Mouse (Mus musculus): Measurements from ENCODE around the gene Mamdc4. TPM values are rescaled to one million over a fixed set of nuclear protein-coding genes. Genes with fewer than 3 reads are reported as not detected.

Gene Mamdc4
- polyA plus RNA-seq, 1 experiment from 2014 or later, result 4.5 TPM

GRCm38 (mm10) chr2:25598749-25599148 lies 24.1 kb upstream of the Mamdc4 start:
- Histone ChIP-seq H3K27ac (no peak overlapping the region), H3K36me3 (peaks cover 89% of the 10 kb centered on the region), H3K9me3 (no peaks in the 10 kb centered on the region), H3K9ac (no peak overlapping the region), H3K4me1 (no peaks in the 10 kb centered on the region), H3K27me3 (no peaks in the 10 kb centered on the region), H3K4me2 (no peak overlapping the region), H3K4me3 (no peak overlapping the region)
- ATAC-seq (ENCODE audit: borderline replicate concordance, extremely low read depth, low FRiP score, low TSS enrichment), result no peak
- 95% methylated on average over 1 of the region's 1 CpGs for WGBS

DNA sequence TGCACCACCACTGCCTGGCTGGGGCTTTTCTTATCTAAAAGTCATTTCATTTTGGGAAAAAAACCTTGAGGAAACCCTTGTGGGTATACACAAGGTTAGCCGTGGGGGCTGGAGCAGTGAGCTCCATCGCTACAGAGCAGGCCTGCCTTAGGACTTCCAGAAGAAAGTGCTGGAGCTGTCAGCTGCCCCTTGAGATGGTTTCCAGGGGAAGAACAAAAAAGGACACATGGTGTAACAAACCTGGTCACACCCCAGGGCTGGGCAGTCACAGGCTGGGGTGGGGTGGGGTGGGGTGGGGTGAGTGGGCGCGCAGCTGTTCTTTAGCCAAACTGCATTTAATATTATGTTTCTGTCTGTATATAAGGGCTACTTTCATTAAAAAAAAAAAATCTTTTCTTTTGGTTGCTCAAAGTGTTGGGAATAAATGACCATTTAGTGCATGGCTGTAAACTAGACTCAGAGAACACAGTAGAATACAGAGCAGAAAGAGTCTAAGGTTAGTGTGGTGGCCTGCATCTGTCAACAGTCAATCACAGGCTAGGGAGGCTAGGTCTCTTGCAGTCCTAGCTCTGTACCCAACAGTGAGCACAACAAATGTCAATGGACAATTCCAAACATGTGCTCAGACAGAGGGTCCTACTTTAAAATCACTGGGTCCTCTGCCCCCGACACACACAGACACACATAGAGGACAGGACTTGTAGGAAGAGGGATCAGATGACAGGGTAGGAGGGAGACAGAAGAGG lies 22.3 kb upstream of the Mamdc4 start:
- H3K4me2 ChIP-seq, result no peak overlapping the region
- H3K27ac ChIP-seq, result no peak overlapping the region
- H3K4me1 ChIP-seq, result no peaks in the 10 kb centered on the region
- H3K9ac ChIP-seq, result no peak overlapping the region
- H3K4me3 ChIP-seq, result no peak overlapping the region
- peaks cover 94% of the 10 kb centered on the region for H3K36me3 ChIP-seq
- 95% methylated on average over 5 of the region's 5 CpGs for WGBS
- H3K27me3 ChIP-seq, result no peaks in the 10 kb centered on the region
- H3K9me3 ChIP-seq, result no peaks in the 10 kb centered on the region
- no peak for ATAC-seq (ENCODE audit: borderline replicate concordance, extremely low read depth, low FRiP score, low TSS enrichment)

- H3K36me3 ChIP-seq, result peaks cover 83% of the 10 kb centered on the region
- H3K9ac ChIP-seq, result no peak overlapping the region
- no peak for ATAC-seq (ENCODE audit: borderline replicate concordance, extremely low read depth, low FRiP score, low TSS enrichment)
- 87% methylated on average over 2 of the region's 2 CpGs for WGBS
- no peak overlapping the region for H3K4me2 ChIP-seq
- H3K27me3 ChIP-seq, result no peaks in the 10 kb centered on the region
- no peak overlapping the region for H3K27ac ChIP-seq
- H3K9me3 ChIP-seq, result no peaks in the 10 kb centered on the region
- H3K4me1 ChIP-seq, result no peaks in the 10 kb centered on the region
- H3K4me3 ChIP-seq, result no peak overlapping the region
These were observed 17.2 kb upstream of the Mamdc4 start for GRCm38 (mm10) chr2:25591863-25592262.

DNA sequence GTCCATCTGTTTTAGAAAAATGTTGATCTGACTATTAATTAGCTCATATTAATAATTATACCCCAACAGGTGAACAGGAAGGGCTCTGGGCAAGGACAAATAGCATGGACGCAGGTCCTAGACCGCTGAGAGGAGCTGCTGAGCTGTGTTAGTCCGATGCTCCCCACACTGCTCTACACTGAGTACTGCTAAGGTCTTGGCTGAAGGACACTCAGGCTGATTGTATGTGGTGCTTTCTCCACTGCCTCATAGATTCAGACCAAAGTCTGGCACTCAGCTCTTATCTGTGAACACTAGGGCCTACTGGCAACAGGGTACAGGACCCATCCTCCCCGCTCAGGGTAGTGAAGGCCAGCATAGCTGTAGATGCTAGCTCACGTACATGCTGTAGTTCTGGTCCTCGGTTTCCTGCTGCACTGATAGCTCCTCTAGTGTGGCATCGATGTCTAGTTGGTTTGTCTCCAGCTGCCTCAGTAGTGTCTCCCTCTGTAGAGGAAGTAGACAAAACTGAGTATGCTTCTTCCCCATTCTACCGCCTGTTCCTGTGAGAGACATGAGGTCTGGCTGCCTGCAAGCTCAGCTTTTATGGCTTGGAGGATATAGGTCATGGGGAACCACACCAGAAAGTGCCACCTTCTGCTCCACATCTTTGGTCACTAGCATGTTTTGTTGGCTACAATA lies 13.7 kb upstream of the Mamdc4 start:
- H3K36me3 ChIP-seq, result peaks cover 84% of the 10 kb centered on the region
- no peaks in the 10 kb centered on the region for H3K4me1 ChIP-seq
- WGBS, result 88% methylated on average over 8 of the region's 8 CpGs

DNA sequence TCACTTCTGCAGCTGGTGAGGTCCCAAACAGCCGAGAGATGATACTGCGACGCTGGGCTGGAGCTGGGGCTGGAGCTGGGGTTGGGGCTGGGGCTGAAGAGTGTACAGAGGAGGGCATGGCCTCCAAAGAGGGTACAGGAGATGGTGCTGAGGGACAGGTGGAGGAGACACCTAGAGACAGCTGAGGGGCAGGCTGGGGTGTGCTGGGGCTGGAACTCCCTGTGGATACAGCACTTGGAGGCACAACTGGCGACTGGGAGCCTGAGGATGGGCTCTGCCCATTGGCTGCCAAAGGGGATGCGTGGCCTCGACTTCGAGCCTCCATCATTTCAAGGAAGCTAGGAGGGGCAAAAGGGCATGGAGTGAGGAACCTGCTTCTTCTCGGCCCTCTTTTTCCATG lies 12.6 kb upstream of the Mamdc4 start:
- 92% methylated on average over 8 of the region's 8 CpGs for WGBS
- peaks cover 7% of the 10 kb centered on the region for H3K4me1 ChIP-seq
- H3K27me3 ChIP-seq, result no peaks in the 10 kb centered on the region
- no peaks in the 10 kb centered on the region for H3K9me3 ChIP-seq
- H3K9ac ChIP-seq, result no peak overlapping the region
- ATAC-seq (ENCODE audit: borderline replicate concordance, extremely low read depth, low FRiP score, low TSS enrichment), result no peak
- no peak overlapping the region for H3K4me2 ChIP-seq
- no peak overlapping the region for H3K27ac ChIP-seq
- H3K4me3 ChIP-seq, result no peak overlapping the region
- peaks cover 75% of the 10 kb centered on the region for H3K36me3 ChIP-seq

More for the DNA sequence above, 13.7 kb upstream of the Mamdc4 start:
- no peak for ATAC-seq (ENCODE audit: borderline replicate concordance, extremely low read depth, low FRiP score, low TSS enrichment)
- Histone ChIP-seq H3K27me3 (no peaks in the 10 kb centered on the region), H3K27ac (no peak overlapping the region), H3K9me3 (no peaks in the 10 kb centered on the region), H3K4me3 (no peak overlapping the region), H3K4me2 (no peak overlapping the region), H3K9ac (no peak overlapping the region)

DNA sequence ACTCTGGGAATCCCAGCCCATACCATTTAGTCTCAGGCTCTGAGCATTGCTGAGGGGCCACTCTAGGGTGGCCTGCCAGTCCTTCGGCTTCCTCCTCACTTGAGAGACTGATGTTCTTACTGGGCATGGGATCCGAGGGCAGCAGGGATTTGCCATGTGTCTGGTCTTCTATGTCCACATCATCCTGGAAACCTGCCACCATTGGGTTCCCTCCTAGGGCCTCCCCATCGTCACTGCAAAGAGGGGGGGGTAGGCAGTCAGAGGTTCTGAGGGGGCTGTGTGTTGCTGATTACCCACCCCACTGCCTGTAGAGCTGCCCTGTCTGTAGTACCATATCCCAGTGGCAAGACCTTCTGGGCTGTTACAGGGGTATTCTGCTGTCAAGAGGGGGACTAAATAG lies 11.0 kb upstream of the Mamdc4 start:
- no peak overlapping the region for H3K4me3 ChIP-seq
- ATAC-seq (ENCODE audit: borderline replicate concordance, extremely low read depth, low FRiP score, low TSS enrichment), result no peak
- no peak overlapping the region for H3K27ac ChIP-seq
- H3K36me3 ChIP-seq, result peaks cover 58% of the 10 kb centered on the region
- peaks cover 8% of the 10 kb centered on the region for H3K27me3 ChIP-seq
- H3K9me3 ChIP-seq, result no peaks in the 10 kb centered on the region
- no peak overlapping the region for H3K9ac ChIP-seq
- H3K4me1 ChIP-seq, result peaks cover 21% of the 10 kb centered on the region
- WGBS, result 75% methylated on average over 3 of the region's 3 CpGs
- no peak overlapping the region for H3K4me2 ChIP-seq

- Histone ChIP-seq H3K36me3 (peaks cover 53% of the 10 kb centered on the region), H3K4me2 (no peak overlapping the region), H3K9me3 (no peaks in the 10 kb centered on the region), H3K27me3 (peaks cover 15% of the 10 kb centered on the region), H3K9ac (no peak overlapping the region), H3K4me3 (no peak overlapping the region), H3K27ac (no peak overlapping the region), H3K4me1 (peaks cover 23% of the 10 kb centered on the region)
- no peak for ATAC-seq (ENCODE audit: borderline replicate concordance, extremely low read depth, low FRiP score, low TSS enrichment)
- WGBS, result 85% methylated on average over 4 of the region's 4 CpGs
These were observed 10.2 kb upstream of the Mamdc4 start for GRCm38 (mm10) chr2:25584856-25585255.

GRCm38 (mm10) chr2:25584152-25584551 lies 9.5 kb upstream of the Mamdc4 start:
- H3K27me3 ChIP-seq, result peaks cover 22% of the 10 kb centered on the region

GRCm38 (mm10) chr2:25583571-25583970 lies 8.9 kb upstream of the Mamdc4 start:
- peaks cover 36% of the 10 kb centered on the region for H3K4me1 ChIP-seq
- H3K36me3 ChIP-seq, result peaks cover 46% of the 10 kb centered on the region
- H3K27me3 ChIP-seq, result peaks cover 28% of the 10 kb centered on the region
- no peaks in the 10 kb centered on the region for H3K9me3 ChIP-seq
- no peak overlapping the region for H3K4me2 ChIP-seq
- WGBS, result 54% methylated on average over 4 of the region's 4 CpGs
- H3K27ac ChIP-seq, result no peak overlapping the region
- no peak overlapping the region for H3K4me3 ChIP-seq
- no peak for ATAC-seq (ENCODE audit: borderline replicate concordance, extremely low read depth, low FRiP score, low TSS enrichment)
- no peak overlapping the region for H3K9ac ChIP-seq

More at GRCm38 (mm10) chr2:25584152-25584551, 9.5 kb upstream of the Mamdc4 start:
- no peak overlapping the region for H3K27ac ChIP-seq
- 82% methylated on average over 3 of the region's 3 CpGs for WGBS
- H3K9me3 ChIP-seq, result no peaks in the 10 kb centered on the region
- H3K4me2 ChIP-seq, result no peak overlapping the region
- H3K4me3 ChIP-seq, result no peak overlapping the region
- no peak for ATAC-seq (ENCODE audit: borderline replicate concordance, extremely low read depth, low FRiP score, low TSS enrichment)
- H3K9ac ChIP-seq, result no peak overlapping the region
- peaks cover 30% of the 10 kb centered on the region for H3K4me1 ChIP-seq
- peaks cover 49% of the 10 kb centered on the region for H3K36me3 ChIP-seq

GRCm38 (mm10) chr2:25583120-25583481 lies 8.5 kb upstream of the Mamdc4 start:
- no peak for ATAC-seq (ENCODE audit: borderline replicate concordance, extremely low read depth, low FRiP score, low TSS enrichment)
- H3K4me2 ChIP-seq, result no peak overlapping the region
- peaks cover 33% of the 10 kb centered on the region for H3K27me3 ChIP-seq
- H3K9ac ChIP-seq, result no peak overlapping the region
- 77% methylated on average over 6 of the region's 6 CpGs for WGBS
- H3K27ac ChIP-seq, result no peak overlapping the region
- H3K4me1 ChIP-seq, result peaks cover 40% of the 10 kb centered on the region
- H3K9me3 ChIP-seq, result no peaks in the 10 kb centered on the region
- H3K4me3 ChIP-seq, result no peak overlapping the region
- peaks cover 42% of the 10 kb centered on the region for H3K36me3 ChIP-seq

DNA sequence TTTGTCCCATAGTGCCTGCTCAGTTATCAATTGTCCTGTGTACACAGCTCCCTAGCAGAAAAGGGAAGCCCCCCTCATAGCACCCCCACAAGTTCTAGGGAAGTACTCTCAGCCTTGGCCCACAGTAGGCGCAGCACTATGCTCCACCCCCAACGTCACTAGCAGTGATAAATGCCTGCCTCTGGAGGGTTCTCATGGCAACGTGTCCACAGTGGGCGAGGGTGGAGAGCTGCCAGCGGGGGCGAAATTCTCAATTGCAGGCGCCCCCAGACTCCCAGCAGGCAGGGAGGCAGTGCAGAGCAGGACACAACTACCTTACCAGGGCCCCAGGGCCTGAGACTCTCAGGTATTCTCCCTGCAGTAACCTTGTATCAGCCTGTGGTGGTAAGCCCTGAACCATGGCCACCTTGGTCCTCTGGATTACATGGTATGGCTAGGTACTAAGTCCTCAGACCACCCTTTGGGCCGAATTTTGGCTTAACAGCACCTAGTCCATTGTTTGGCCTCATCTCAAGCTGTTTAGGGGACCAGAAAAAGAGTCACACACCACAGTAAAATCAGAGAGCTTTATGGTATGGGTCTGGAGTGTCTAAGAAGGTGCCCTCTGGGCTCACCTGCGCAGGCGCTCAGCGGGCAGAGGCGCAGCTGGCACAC lies 7.9 kb upstream of the Mamdc4 start:
- no peak overlapping the region for H3K9ac ChIP-seq
- peaks cover 39% of the 10 kb centered on the region for H3K36me3 ChIP-seq
- no peak; the same call in 1 of the 2 replicates for ATAC-seq (ENCODE audit: borderline replicate concordance, extremely low read depth, low FRiP score, low TSS enrichment)
- peaks cover 45% of the 10 kb centered on the region for H3K4me1 ChIP-seq
- no peak overlapping the region for H3K27ac ChIP-seq
- WGBS, result 42% methylated on average over 12 of the region's 12 CpGs
- H3K4me2 ChIP-seq, result no peak overlapping the region
- peaks cover 38% of the 10 kb centered on the region for H3K27me3 ChIP-seq
- no peak overlapping the region for H3K4me3 ChIP-seq
- no peaks in the 10 kb centered on the region for H3K9me3 ChIP-seq

- ATAC-seq (ENCODE audit: borderline replicate concordance, extremely low read depth, low FRiP score, low TSS enrichment), result no peak
- H3K9ac ChIP-seq, result no peak overlapping the region
- H3K27me3 ChIP-seq, result peaks cover 45% of the 10 kb centered on the region
- no peaks in the 10 kb centered on the region for H3K9me3 ChIP-seq
- no peak overlapping the region for H3K4me3 ChIP-seq
- peaks cover 32% of the 10 kb centered on the region for H3K36me3 ChIP-seq
- peaks cover 52% of the 10 kb centered on the region for H3K4me1 ChIP-seq
- H3K4me2 ChIP-seq, result no peak overlapping the region; the same call in 1 of the 2 replicates
- 21% methylated on average over 6 of the region's 6 CpGs for WGBS
- no peak overlapping the region for H3K27ac ChIP-seq
These were observed 7.3 kb upstream of the Mamdc4 start for GRCm38 (mm10) chr2:25581901-25582301.

Measured in lung, embryonic 15.5 days (tissue).